Mouse (Mus musculus) yolk sac, embryonic 10.5 days (tissue): ENCODE results near the gene Prmt2.

ENCODE experiments used
- DNase-seq: peaks from one replicate; pipeline ENCODE4 v3.0.0-alpha.2; 2017; ENCODE audit warnings: low spot score

Prmt2 gene

GRCm38 (mm10) chr10:76237341-76238225 is at the start of gene Prmt2:
Gene Prmt2, minus strand, starts transcription at chr10:76237865.
- peak; percentile 92 for DNase-seq

GRCm38 (mm10) chr10:76278541-76279097 is 41.0 kb upstream of the Prmt2 start:
- no peak for DNase-seq

GRCm38 (mm10) chr10:76275256-76275655 is 37.6 kb upstream of the Prmt2 start:
- no peak for DNase-seq

GRCm38 (mm10) chr10:76271238-76271637 is 33.6 kb upstream of the Prmt2 start:
- DNase-seq: no peak

- no peak for DNase-seq
Observed at GRCm38 (mm10) chr10:76262431-76262830, 24.8 kb upstream of the Prmt2 start.

- peak; percentile 22 for DNase-seq
Observed at GRCm38 (mm10) chr10:76261447-76261846, 23.8 kb upstream of the Prmt2 start.

GRCm38 (mm10) chr10:76260358-76261059 is 22.8 kb upstream of the Prmt2 start:
- DNase-seq: no peak

GRCm38 (mm10) chr10:76259566-76260232 is 22.0 kb upstream of the Prmt2 start:
- DNase-seq: no peak

- DNase-seq: no peak
Observed at GRCm38 (mm10) chr10:76257719-76258390, 20.2 kb upstream of the Prmt2 start.

- no peak for DNase-seq
Observed at GRCm38 (mm10) chr10:76257231-76257630, 19.6 kb upstream of the Prmt2 start.

- DNase-seq: no peak
Observed at GRCm38 (mm10) chr10:76255617-76256016, 18.0 kb upstream of the Prmt2 start.

- no peak for DNase-seq
Observed at GRCm38 (mm10) chr10:76253536-76253935, 15.9 kb upstream of the Prmt2 start, which contains the start of gene S100b. Gene S100b, plus strand, starts transcription at chr10:76253853.

- DNase-seq: no peak
Observed at GRCm38 (mm10) chr10:76253079-76253478, 15.4 kb upstream of the Prmt2 start.

GRCm38 (mm10) chr10:76250870-76251269 is 13.2 kb upstream of the Prmt2 start:
- DNase-seq: no peak

- DNase-seq: no peak
Observed at GRCm38 (mm10) chr10:76248647-76248968, 10.9 kb upstream of the Prmt2 start.

GRCm38 (mm10) chr10:76247960-76248646 is 10.4 kb upstream of the Prmt2 start:
- DNase-seq: no peak

- no peak for DNase-seq
Observed at GRCm38 (mm10) chr10:76246601-76247000, 8.9 kb upstream of the Prmt2 start.

GRCm38 (mm10) chr10:76245106-76245505 is 7.4 kb upstream of the Prmt2 start:
- DNase-seq: no peak

GRCm38 (mm10) chr10:76239401-76239800 is 1.7 kb upstream of the Prmt2 start:
- no peak for DNase-seq

GRCm38 (mm10) chr10:76229627-76230026 is 8.0 kb downstream of the Prmt2 start:
- no peak for DNase-seq

- DNase-seq: no peak
Observed at GRCm38 (mm10) chr10:76225944-76226343, 11.7 kb downstream of the Prmt2 start.
